Mouse (Mus musculus) T-helper 17 cell (primary cell): ENCODE data around the gene Myl6.

Experiments used
- in situ Hi-C, 2 experiments: fragments of 300-600 bp; cut with MboI, MseI; formaldehyde crosslinking; loops; 1 replicate in 1 of 2; 2 replicates in 1 of 2; pipeline ENCODE4 v1.15.1; 2025; ENCODE audit warnings: high pct_unique_total_duplicates in 2 of 2

Myl6 gene

DNA sequence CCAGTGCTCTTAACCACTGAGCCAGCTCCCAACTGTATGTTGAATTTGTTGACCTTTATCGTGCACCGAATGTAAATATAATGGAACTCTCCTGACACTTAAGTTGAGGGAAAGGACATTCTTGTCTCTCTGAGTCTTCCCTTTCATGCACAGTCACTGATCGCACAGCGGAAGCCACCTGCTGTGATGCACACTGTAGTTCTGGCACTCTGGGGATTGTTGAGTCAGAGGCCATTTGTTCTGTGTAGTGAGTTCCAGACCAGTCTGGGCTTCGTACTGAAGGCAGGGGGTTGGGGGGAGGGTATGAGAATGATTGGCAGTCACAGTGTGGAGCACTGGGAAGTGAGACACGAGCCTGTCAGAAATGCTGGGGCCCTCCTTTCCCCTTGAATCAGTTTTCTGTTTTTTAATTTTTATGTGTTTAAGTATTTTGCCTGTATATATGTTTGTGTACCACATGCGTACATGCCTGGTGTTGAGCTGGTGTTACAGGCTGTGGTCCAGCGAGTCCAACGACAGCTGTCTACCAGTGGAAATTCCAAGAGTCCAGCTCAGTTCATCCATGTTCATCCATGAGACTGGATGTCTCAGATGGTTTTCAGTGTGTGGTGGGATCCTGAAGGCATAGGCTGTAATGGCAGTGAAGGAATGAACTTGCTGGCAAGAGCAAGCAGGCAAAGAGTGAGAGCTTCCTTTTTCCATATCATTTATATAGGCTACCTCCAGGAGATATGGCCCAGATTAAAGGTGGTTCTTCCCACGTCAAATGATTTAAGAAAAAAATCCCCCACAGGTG, 52.4 kb downstream of the Myl6 start:
- in situ Hi-C loops = loop anchor here in 1 of 2 experiments (5.0 kb wide), 1 partner anchor 69 kb away; no protein-coding TSS in a partner anchor
